Mouse (Mus musculus) MEL (cell line): ENCODE data around the gene Amdhd2. TPM values are rescaled to one million over a fixed set of nuclear protein-coding genes. Genes with fewer than 3 reads are reported as not detected.
A peak's percentile ranks its signal among the peaks of the same experiment; 100 is the strongest.

Experiments
- DNase-seq: peaks from one replicate; pipeline ENCODE4 v3.0.0; 2011; ENCODE audit warnings: low read depth, low spot score
- H3K27ac ChIP-seq: 2 replicates; pipeline ENCODE4 v1.5.1; 2012; ENCODE audit warnings: low read depth, mild to moderate bottlenecking, control low read depth, low read length, moderate library complexity; ENCODE audit not compliant: control insufficient read depth
- H3K27me3 ChIP-seq, 2 experiments: fragments of 150-350 bp in 1 of 2; sonication (generic) in 1 of 2; 2 replicates each; pipeline ENCODE4 v1.6.1; 2012; ENCODE audit warnings: low read length in 2 of 2, mild to moderate bottlenecking in 2 of 2, improper control_type of control experiment in 1 of 2, moderate library complexity in 1 of 2; ENCODE audit not compliant: insufficient read depth in 2 of 2, control insufficient read depth in 1 of 2
- H3K36me3 ChIP-seq, 2 experiments: 2 replicates each; pipeline ENCODE4 v1.6.1; 2012 to 2014; ENCODE audit warnings: low read length in 2 of 2, improper control_type of control experiment in 1 of 2, inconsistent platforms in 1 of 2, mild to moderate bottlenecking in 1 of 2; ENCODE audit not compliant: insufficient read depth in 2 of 2, control insufficient read depth in 1 of 2
- H3K4me1 ChIP-seq, 2 experiments: fragments of 150-350 bp in 1 of 2; sonication (generic) in 1 of 2; 2 replicates each; pipeline ENCODE4 v1.6.1; 2012; ENCODE audit warnings: low read length in 2 of 2, improper control_type of control experiment in 1 of 2, mild to moderate bottlenecking in 1 of 2; ENCODE audit not compliant: insufficient read depth in 2 of 2, control insufficient read depth in 1 of 2
- H3K4me3 ChIP-seq, 2 experiments: fragments of 150-350 bp in 1 of 2; sonication (generic) in 1 of 2; 2 replicates each; pipeline ENCODE4 v1.5.1; 2012; ENCODE audit warnings: low read depth in 2 of 2, low read length in 2 of 2, mild to moderate bottlenecking in 2 of 2, moderate library complexity in 2 of 2, control low read depth in 1 of 2, improper control_type of control experiment in 1 of 2; ENCODE audit not compliant: control insufficient read depth in 1 of 2, insufficient read depth in 1 of 2
- H3K79me2 ChIP-seq: 2 replicates; pipeline ENCODE4 v1.6.1; 2012; ENCODE audit warnings: mild to moderate bottlenecking, low read length, moderate library complexity; ENCODE audit not compliant: control insufficient read depth, poor library complexity, insufficient read depth
- H3K9ac ChIP-seq: 2 replicates; pipeline ENCODE4 v1.6.1; 2012; ENCODE audit warnings: low read depth, mild to moderate bottlenecking, control low read depth, low read length, moderate library complexity; ENCODE audit not compliant: control insufficient read depth, poor library complexity, severe bottlenecking
- H3K9me3 ChIP-seq: fragments of 150-350 bp; sonication (generic); replicated peaks from 2 replicates; pipeline ENCODE4 v1.6.1; 2012; ENCODE audit warnings: mild to moderate bottlenecking, low read length, improper control_type of control experiment, moderate library complexity; ENCODE audit not compliant: insufficient read depth
- BHLHE40 ChIP-seq: IDR thresholded peaks from 2 replicates; pipeline ENCODE4 v1.6.1; 2012; ENCODE audit warnings: low read depth, mild to moderate bottlenecking, inconsistent platforms, low read length, improper control_type of control experiment, borderline replicate concordance
- CHD1 ChIP-seq: IDR thresholded peaks from 2 replicates; pipeline ENCODE4 v1.6.1; 2012; ENCODE audit warnings: low read depth, mild to moderate bottlenecking, inconsistent platforms, low read length, improper control_type of control experiment
- CHD2 ChIP-seq: IDR thresholded peaks from 2 replicates; pipeline ENCODE4 v1.6.1; 2011; ENCODE audit warnings: low read length, improper control_type of control experiment
- CTCF ChIP-seq, 3 experiments: IDR thresholded peaks in 2 of 3; conservative IDR thresholded peaks in 1 of 3; 2 replicates each; pipeline ENCODE4 v1.5.1; 2011 to 2012; ENCODE audit warnings: low read length in 3 of 3, low read depth in 2 of 3, mild to moderate bottlenecking in 2 of 3, improper control_type of control experiment in 1 of 3, inconsistent platforms in 1 of 3, mixed read lengths in 1 of 3, moderate library complexity in 1 of 3; ENCODE audit not compliant: control insufficient read depth in 1 of 3, insufficient read depth in 1 of 3, poor library complexity in 1 of 3, severe bottlenecking in 1 of 3
- E2F4 ChIP-seq: IDR thresholded peaks from 2 replicates; pipeline ENCODE4 v1.6.1; 2011; ENCODE audit warnings: low read depth, low read length, improper control_type of control experiment, borderline replicate concordance
- ELF1 ChIP-seq: IDR thresholded peaks from 2 replicates; pipeline ENCODE4 v1.6.1; 2014; ENCODE audit warnings: low read depth, mild to moderate bottlenecking, inconsistent platforms, low read length, improper control_type of control experiment, moderate library complexity
- ETS1 ChIP-seq: IDR thresholded peaks from 2 replicates; pipeline ENCODE4 v1.6.1; 2012; ENCODE audit warnings: low read depth, mild to moderate bottlenecking, inconsistent platforms, low read length, improper control_type of control experiment, moderate library complexity
- GABPA ChIP-seq: IDR thresholded peaks from 2 replicates; pipeline ENCODE4 v1.6.1; 2012; ENCODE audit warnings: low read depth, mild to moderate bottlenecking, inconsistent platforms, low read length, improper control_type of control experiment, moderate library complexity
- GATA1 ChIP-seq: IDR thresholded peaks from 2 replicates; pipeline ENCODE4 v1.6.1; 2011; ENCODE audit warnings: low read depth, low read length, improper control_type of control experiment
- MAFK ChIP-seq: IDR thresholded peaks from 2 replicates; pipeline ENCODE4 v1.6.1; 2011; ENCODE audit warnings: low read depth, mild to moderate bottlenecking, low read length, improper control_type of control experiment, borderline replicate concordance
- MEF2A ChIP-seq: IDR thresholded peaks from 2 replicates; pipeline ENCODE4 v1.6.1; 2014; ENCODE audit warnings: low read depth, mild to moderate bottlenecking, inconsistent platforms, low read length, improper control_type of control experiment; ENCODE audit not compliant: poor library complexity, insufficient replicate concordance, severe bottlenecking; ENCODE audit errors: extremely low read depth
- MXI1 ChIP-seq: IDR thresholded peaks from 2 replicates; pipeline ENCODE4 v1.6.1; 2011; ENCODE audit warnings: mild to moderate bottlenecking, low read depth, low read length, improper control_type of control experiment
- MYC ChIP-seq: IDR thresholded peaks from 2 replicates; pipeline ENCODE4 v1.6.1; 2011; ENCODE audit warnings: low read depth, mild to moderate bottlenecking, low read length, improper control_type of control experiment, moderate library complexity
- POLR2A ChIP-seq, 2 experiments: IDR thresholded peaks; 2 replicates each; pipeline ENCODE4 v1.6.1; 2011 to 2012; ENCODE audit warnings: low read length in 2 of 2, mild to moderate bottlenecking in 2 of 2, control low read depth in 1 of 2, improper control_type of control experiment in 1 of 2, low read depth in 1 of 2, moderate library complexity in 1 of 2; ENCODE audit not compliant: control insufficient read depth in 1 of 2, insufficient read depth in 1 of 2, poor library complexity in 1 of 2
- RCOR1 ChIP-seq: IDR thresholded peaks from 2 replicates; pipeline ENCODE4 v1.6.1; 2012; ENCODE audit warnings: low read depth, mild to moderate bottlenecking, inconsistent platforms, low read length, improper control_type of control experiment
- SIN3A ChIP-seq: IDR thresholded peaks from 2 replicates; pipeline ENCODE4 v1.6.1; 2012; ENCODE audit warnings: low read length, improper control_type of control experiment, inconsistent platforms
- SMC3 ChIP-seq: IDR thresholded peaks from 2 replicates; pipeline ENCODE4 v1.6.1; 2011; ENCODE audit warnings: low read depth, low read length, improper control_type of control experiment
- TAL1 ChIP-seq: IDR thresholded peaks from 2 replicates; pipeline ENCODE4 v1.6.1; 2012; ENCODE audit warnings: mild to moderate bottlenecking, inconsistent platforms, low read length, moderate library complexity, mixed read lengths
- TBP ChIP-seq: IDR thresholded peaks from 2 replicates; pipeline ENCODE4 v1.8.0; 2011; ENCODE audit warnings: low read depth, low read length, improper control_type of control experiment
- UBTF ChIP-seq: IDR thresholded peaks from 2 replicates; pipeline ENCODE4 v1.6.1; 2012; ENCODE audit warnings: low read depth, mild to moderate bottlenecking, inconsistent platforms, low read length, improper control_type of control experiment, moderate library complexity, borderline replicate concordance; ENCODE audit not compliant: insufficient read depth
- USF1 ChIP-seq: IDR thresholded peaks from 2 replicates; pipeline ENCODE4 v1.6.1; 2014; ENCODE audit warnings: low read depth, mild to moderate bottlenecking, inconsistent platforms, low read length, improper control_type of control experiment, moderate library complexity
- USF2 ChIP-seq, 2 experiments: IDR thresholded peaks; 2 replicates each; pipeline ENCODE4 v1.6.1; 2011 to 2012; ENCODE audit warnings: improper control_type of control experiment in 2 of 2, low read length in 2 of 2, borderline replicate concordance in 1 of 2, inconsistent platforms in 1 of 2, low read depth in 1 of 2, mild to moderate bottlenecking in 1 of 2; ENCODE audit not compliant: insufficient read depth in 1 of 2
- ZC3H11A ChIP-seq: IDR thresholded peaks from 2 replicates; pipeline ENCODE4 v1.6.1; 2012; ENCODE audit warnings: low read depth, mild to moderate bottlenecking, inconsistent platforms, low read length, improper control_type of control experiment
- ZMIZ1 ChIP-seq: IDR thresholded peaks from 2 replicates; pipeline ENCODE4 v1.6.1; 2012; ENCODE audit warnings: low read depth, mild to moderate bottlenecking, inconsistent platforms, low read length, improper control_type of control experiment, moderate library complexity
- ZNF384 ChIP-seq: IDR thresholded peaks from 2 replicates; pipeline ENCODE4 v1.6.1; 2012; ENCODE audit warnings: low read depth, mild to moderate bottlenecking, inconsistent platforms, low read length, improper control_type of control experiment
- polyA plus RNA-seq, 2 experiments: library from polyadenylated mRNA; stranded (reverse) in 1 of 2; unstranded in 1 of 2; fragments of >175 nt in 1 of 2; fragments of >200 nt in 1 of 2; gene quantifications; 2 replicates each; pipeline versions ENCODE4 v1.2.1 to v1.2.4; 2012; ENCODE audit warnings: low replicate concordance in 2 of 2, low read depth in 1 of 2; ENCODE audit not compliant: insufficient read length in 2 of 2, insufficient read depth in 1 of 2, missing spikeins in 1 of 2
- total RNA-seq: library from RNA; depleted of rRNA; stranded (reverse); fragments of 300-350 nt; gene quantifications from 2 replicates; pipeline ENCODE4 v1.2.3, GENCODE M21; 2012

Gene Amdhd2
- total and polyA plus RNA-seq, 3 experiments: 11.4 to 36.1 TPM; not detected in 1

DNA sequence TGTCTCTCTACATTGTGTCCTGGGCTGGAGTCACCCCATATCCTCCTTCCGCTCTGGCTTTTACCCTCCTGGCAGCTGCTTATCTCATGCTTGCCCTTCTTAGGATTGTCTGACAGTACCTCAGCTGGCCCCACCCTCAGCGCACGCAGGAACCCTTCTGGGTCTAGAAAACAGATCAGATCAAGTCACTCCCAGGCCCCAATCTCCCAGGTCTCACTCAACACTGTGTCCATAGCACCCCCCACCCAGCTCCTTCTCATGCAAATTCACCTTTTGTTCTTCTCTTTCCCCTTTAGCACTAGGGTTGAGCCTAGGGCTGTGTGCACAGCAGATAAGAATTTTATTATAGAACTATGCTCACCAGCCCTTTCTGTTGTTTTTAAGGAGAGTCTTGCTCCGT is 39.5 kb upstream of the Amdhd2 start (continued):
- TF ChIP-seq CHD1 (no peak), GABPA (no peak), MAFK (no peak), ZC3H11A (no peak), POLR2A (IDR thresholded peaks at IDR 0.05; ENCODE audit: control insufficient read depth in 1 of 2, insufficient read depth in 1 of 2, low read depth in 1 of 2, low read length in 2 of 2, poor library complexity in 1 of 2) (no peak; a peak in 2 of 4 replicates), ZMIZ1 (no peak), BHLHE40 (no peak; the same call in 1 of the 2 replicates), MEF2A (no peak), ELF1 (no peak), CTCF (IDR thresholded peaks at IDR 0.05 in 2 of 3, conservative IDR thresholded peaks at IDR 0.05 in 1 of 3; ENCODE audit: control insufficient read depth in 1 of 3, insufficient read depth in 1 of 3, low read depth in 2 of 3, low read length in 3 of 3, poor library complexity in 1 of 3, severe bottlenecking in 1 of 3) (no peak), CHD2 (no peak), E2F4 (no peak), RCOR1 (no peak), MXI1 (no peak), UBTF (0 out of 2 replicates have a peak, but pooled peaks have one; percentile 45), TBP (peak; percentile 74)

DNA sequence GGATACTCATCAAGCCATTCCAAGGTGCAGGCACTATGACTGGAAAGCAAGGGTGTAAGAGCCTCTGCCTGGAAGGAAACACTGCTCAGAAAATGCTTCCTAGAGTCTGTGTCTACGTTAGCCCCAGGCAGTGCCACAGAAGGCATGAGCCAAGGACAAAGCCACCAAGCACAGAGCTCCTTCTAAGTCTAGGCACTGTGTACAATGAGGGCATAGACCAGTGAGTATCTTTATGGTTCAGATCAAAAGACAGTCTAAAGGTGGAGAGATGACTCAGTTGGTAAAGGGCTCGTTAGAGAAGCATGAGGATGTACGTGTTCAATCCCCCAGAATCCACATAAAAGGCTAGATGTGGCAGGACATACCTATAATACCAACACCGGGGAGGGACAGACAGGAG is 37.5 kb upstream of the Amdhd2 start:
- H3K27ac ChIP-seq: no peak overlapping the region
- H3K9ac ChIP-seq: no peak overlapping the region
- TF ChIP-seq ZNF384: no peak
- TF ChIP-seq USF1: no peak
- TF ChIP-seq BHLHE40: no peak
- TF ChIP-seq GATA1: no peak
- TF ChIP-seq SMC3: no peak
- TF ChIP-seq TAL1: no peak
- TF ChIP-seq SIN3A: no peak
- no peak for TF ChIP-seq ETS1
- TF ChIP-seq MYC: no peak
- TF ChIP-seq USF2 (IDR thresholded peaks at IDR 0.05; ENCODE audit: borderline replicate concordance in 1 of 2, insufficient read depth in 1 of 2, low read depth in 1 of 2, low read length in 2 of 2): no peak
- no peak for TF ChIP-seq CHD2
- H3K36me3 ChIP-seq: peaks cover 2 to 39% of the 10 kb centered on the region in 2 experiments; a peak in 3 of 4 replicates
- H3K4me3 ChIP-seq: no peak overlapping the region
- H3K4me1 ChIP-seq: peaks cover 11 to 60% of the 10 kb centered on the region in 2 experiments
- H3K79me2 ChIP-seq: peaks cover 44% of the 10 kb centered on the region
- H3K27me3 ChIP-seq: no peaks in the 10 kb centered on the region
- H3K9me3 ChIP-seq: no peaks in the 10 kb centered on the region
- DNase-seq: no peak
